ENCODE assay signal across 8 mouse cellular contexts in the genomic region with DNA sequence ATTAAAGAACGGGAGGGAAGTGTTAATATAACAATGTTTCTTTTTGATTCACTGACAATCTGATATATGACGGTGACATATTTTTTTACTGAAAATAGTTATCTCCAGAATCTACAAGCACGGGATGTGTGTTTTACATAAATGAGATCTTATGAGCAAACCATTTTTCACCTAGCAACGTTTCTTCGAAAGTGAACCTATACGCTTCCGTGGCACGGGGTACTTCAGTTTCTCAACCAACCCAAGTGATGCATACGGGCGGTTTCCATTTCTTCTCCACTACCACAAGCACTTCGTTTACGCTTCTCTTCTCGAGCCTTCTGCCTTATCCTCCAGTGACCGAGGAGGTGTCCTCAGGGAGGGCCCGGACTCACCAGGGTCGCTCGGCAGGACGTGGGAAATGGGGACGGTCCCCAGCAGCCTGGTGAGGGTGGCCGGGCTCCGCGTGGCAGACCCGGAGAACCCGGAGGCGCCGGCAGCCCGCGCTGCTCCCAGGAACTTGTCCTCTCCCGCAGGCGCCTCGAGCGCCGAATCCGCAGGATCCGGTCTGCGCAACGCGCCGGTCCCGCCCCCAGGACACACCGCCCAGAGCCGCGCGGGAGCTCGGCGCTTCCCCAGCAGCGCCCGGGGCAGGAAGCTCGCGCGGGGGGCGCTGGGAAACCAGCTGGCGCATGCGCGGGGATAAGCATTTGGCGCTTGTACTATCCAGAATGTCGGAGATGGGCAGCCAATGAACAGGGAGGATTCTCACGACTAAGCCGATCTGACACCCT. TPM values are rescaled to one million over a fixed set of nuclear protein-coding genes. Genes with fewer than 3 reads are reported as not detected.
DNase-seq lines count a peak whose midpoint lies in the region; ATAC-seq and TF ChIP-seq lines count a peak whose summit lies in the region.

A gene (minus strand): TSS at position 644 of the 773 bp plus-strand sequence.

- no peak for TF ChIP-seq CTCF in Patski (IDR thresholded peaks at IDR 0.05)

- H3K9ac ChIP-seq in hindbrain, embryonic 14.5 days: peak within 1 kb of the TSS; percentile 96

- in situ Hi-C loops in Patski (cut with MboI; ENCODE audit: low pct_unique_long_range_greater_than_20kb): loop anchor here (25.0 kb wide), 2 partner anchors 1601 to 1851 kb away; a partner anchor contains a TSS

- peaks cover 11% of the 10 kb centered on the region for H3K4me1 ChIP-seq in hindbrain, embryonic 14.5 days (replicated peaks; ENCODE audit: control insufficient read depth, insufficient read depth, low read length)

- CTCF ChIA-PET in Patski (lab: Charles Lee): interaction anchor here (1.0 to 1.5 kb wide), 4 partner anchors 13 to 137 kb away, joined by 3 to 8 read pairs (median 4); no protein-coding TSS in a partner anchor

- ATAC-seq in Patski: peak; percentile 97
- ATAC-seq in hindbrain, embryonic 14.5 days (ENCODE audit: low FRiP score): peak; percentile 95

- peak within 1 kb of the TSS; percentile 93 for H3K4me3 ChIP-seq in hindbrain, embryonic 14.5 days (replicated peaks; ENCODE audit: low read length)

- H3K27ac ChIP-seq in hindbrain, embryonic 14.5 days: peak within 1 kb of the TSS; percentile 95

- POLR2A ChIA-PET in Patski (lab: Charles Lee): interaction anchor here (1.0 to 3.1 kb wide), 2 partner anchors 12 to 17 kb away, joined by 3 to 18 read pairs; no protein-coding TSS in a partner anchor

- peak; percentile 76 for DNase-seq in Patski (ENCODE audit: low read depth, low spot score)
- DNase-seq in cerebellum, postnatal 14 days: peak; percentile 96 to 97
- peak; percentile 85 to 94 for DNase-seq in frontal cortex, postnatal 25 days (ENCODE audit: low spot score in 2 of 2)
- DNase-seq in hindbrain, embryonic 14.5 days (ENCODE audit: low spot score): peak; percentile 97
- DNase-seq in left cerebral cortex, adult 11 months (ENCODE audit: low spot score): peak; percentile 91
- peak; percentile 95 to 97 for DNase-seq in lung, postnatal 4 days
- DNase-seq in retina, postnatal 7 days (ENCODE audit: low read depth, low spot score): peak; percentile 98
- peak; percentile 91 for DNase-seq in urinary bladder, adult 2 months (ENCODE audit: low spot score)

- WGBS in hindbrain, embryonic 14.5 days: 1% methylated on average over 59 of the region's 59 CpGs

- no peaks in the 10 kb centered on the region for H3K27me3 ChIP-seq in Patski
- no peaks in the 10 kb centered on the region for H3K27me3 ChIP-seq in hindbrain, embryonic 14.5 days (ENCODE audit: control insufficient read depth, insufficient read depth, low read length)

- no peaks in the 10 kb centered on the region for H3K9me3 ChIP-seq in hindbrain, embryonic 14.5 days (ENCODE audit: control insufficient read depth, low read length)

- peaks cover 24% of the 10 kb centered on the region for H3K36me3 ChIP-seq in hindbrain, embryonic 14.5 days (replicated peaks; ENCODE audit: control insufficient read depth, insufficient read depth)

- peak within 1 kb of the TSS; percentile 85 for H3K4me2 ChIP-seq in hindbrain, embryonic 14.5 days (replicated peaks)

RNA-seq across cellular contexts. Expression of the gene that starts here (rescaled TPM):
- 8.6 TPM for polyA plus RNA-seq in Patski (2021)
- polyA plus RNA-seq in hindbrain, embryonic 14.5 days (2014; fragmentation: Nextera tagmentation; extraction: Ambion mirVana): 15.4 and 15.6 TPM in 2 replicates
- polyA plus RNA-seq in urinary bladder, adult 2 months (2012; rRNA removed): 7.6 and 7.8 TPM in 2 replicates

Comparison
In these comparisons a context has a peak if more than half of its experiments do, and no peak if none do; other contexts are left out.
1. Peak in every context shown above with its lines: DNase-seq, ATAC-seq, H3K4me3 ChIP-seq and H3K27ac ChIP-seq.